Mouse (Mus musculus): ENCODE data around the gene Olfr599. TPM values are rescaled to one million over a fixed set of nuclear protein-coding genes. Genes with fewer than 3 reads are reported as not detected.

The Olfr599 gene
- not detected for polyA plus RNA-seq (2014; fragmentation: Illumina TruSeq; extraction: RNeasy Lipid Tissue Mini Kit (QIAGEN cat#74804); ENCODE audit: low read depth, low replicate concordance)

DNA sequence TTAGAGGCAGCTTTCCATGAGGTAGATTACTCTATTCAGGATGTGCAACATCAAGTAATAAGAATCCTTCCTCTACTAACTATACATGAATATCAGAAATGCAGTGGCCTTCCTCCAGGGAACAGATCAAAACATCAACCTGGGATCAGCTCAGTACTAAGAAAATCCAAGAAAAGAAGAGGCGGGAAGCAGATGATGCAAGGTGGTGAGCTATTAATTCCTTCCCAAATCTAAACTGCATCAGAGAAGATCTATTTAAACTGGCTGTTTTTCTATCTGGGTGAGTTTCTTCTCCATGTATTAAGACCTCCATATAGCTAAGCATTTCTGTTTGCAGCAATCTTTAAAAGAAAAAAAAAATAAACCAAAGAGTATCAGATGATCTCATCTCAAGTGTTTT lies at the start of gene Olfr599:
Gene Olfr599, plus strand, starts transcription at position 301 of the 400 bp plus-strand sequence.

DNA sequence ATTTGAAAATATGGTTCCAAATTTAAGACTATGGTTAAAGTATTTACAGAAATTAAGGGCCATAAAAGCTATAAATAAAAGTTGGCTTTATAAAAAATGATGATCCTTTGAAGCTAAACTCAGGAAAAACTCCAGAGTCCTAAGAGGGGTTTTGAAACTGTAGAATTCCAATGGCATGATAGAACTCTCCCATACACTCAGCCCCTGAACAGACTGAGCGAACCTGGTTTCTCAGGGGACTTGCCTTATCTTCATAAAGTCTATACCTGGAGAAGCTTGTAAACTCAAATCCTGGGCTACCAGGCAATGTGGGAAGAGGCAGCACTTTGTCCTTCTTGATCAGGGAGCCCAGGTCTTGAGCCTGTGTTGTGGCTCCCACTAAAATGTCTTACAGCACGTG lies 30.4 kb upstream of the Olfr599 start, which contains the start of gene Olfr596:
Gene Olfr596, plus strand, starts transcription at position 301 of the 400 bp plus-strand sequence.

GRCm38 (mm10) chr7:103316015-103316414 lies 19.7 kb upstream of the Olfr599 start, which contains the start of gene Olfr597:
Olfr597 (plus strand) TSS chr7:103316315.

DNA sequence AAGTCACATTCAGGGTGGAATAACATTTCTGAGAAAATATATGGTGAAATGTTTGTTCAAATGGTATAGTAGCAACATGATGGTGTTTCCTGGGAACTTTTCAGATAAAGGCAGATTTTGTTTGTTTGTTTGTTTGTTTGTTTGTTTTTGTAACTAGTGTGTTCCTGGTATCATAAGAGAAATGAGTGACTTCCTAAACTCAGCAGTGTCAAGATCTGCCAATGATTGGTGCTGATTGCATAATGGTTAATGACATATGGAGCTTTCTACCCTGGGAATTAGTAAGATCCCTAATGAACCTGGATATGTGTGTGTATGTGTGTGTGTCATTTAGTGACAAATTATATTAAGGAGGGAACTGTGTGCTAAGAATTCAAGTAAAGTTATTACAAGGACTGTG lies 12.4 kb upstream of the Olfr599 start, which contains the start of gene Olfr598:
Gene Olfr598, plus strand, starts transcription at position 301 of the 400 bp plus-strand sequence.

GRCm38 (mm10) chr7:103349569-103349968 lies 13.9 kb downstream of the Olfr599 start, which contains the start of gene Olfr600:
Olfr600 (minus strand) TSS chr7:103349669.

GRCm38 (mm10) chr7:103362555-103362954 lies 26.8 kb downstream of the Olfr599 start, which contains the start of gene Olfr601:
Olfr601 (minus strand) TSS chr7:103362655.

GRCm38 (mm10) chr7:103386077-103386476 lies 50.4 kb downstream of the Olfr599 start, which contains the start of gene Olfr603:
Olfr603 (minus strand) TSS chr7:103386177.

Other genes with a start within 250 kb of the Olfr599 start
- not detected for gene Olfr585, start 238.2 kb upstream of the Olfr599 start, polyA plus RNA-seq (2014; fragmentation: Illumina TruSeq; extraction: RNeasy Lipid Tissue Mini Kit (QIAGEN cat#74804); ENCODE audit: low read depth, low replicate concordance)
- gene Olfr586, start 210.3 kb upstream of the Olfr599 start, polyA plus RNA-seq (2014; fragmentation: Illumina TruSeq; extraction: RNeasy Lipid Tissue Mini Kit (QIAGEN cat#74804); ENCODE audit: low read depth, low replicate concordance): not detected
- not detected for gene Olfr588-ps1, start 195.0 kb upstream of the Olfr599 start, polyA plus RNA-seq (2014; fragmentation: Illumina TruSeq; extraction: RNeasy Lipid Tissue Mini Kit (QIAGEN cat#74804); ENCODE audit: low read depth, low replicate concordance)
- not detected for gene Olfr589, start 179.6 kb upstream of the Olfr599 start, polyA plus RNA-seq (2014; fragmentation: Illumina TruSeq; extraction: RNeasy Lipid Tissue Mini Kit (QIAGEN cat#74804); ENCODE audit: low read depth, low replicate concordance)
- gene Olfr591, start 157.6 kb upstream of the Olfr599 start, polyA plus RNA-seq (2014; fragmentation: Illumina TruSeq; extraction: RNeasy Lipid Tissue Mini Kit (QIAGEN cat#74804); ENCODE audit: low read depth, low replicate concordance): not detected
- not detected for gene Olfr592, start 151.1 kb upstream of the Olfr599 start, polyA plus RNA-seq (2014; fragmentation: Illumina TruSeq; extraction: RNeasy Lipid Tissue Mini Kit (QIAGEN cat#74804); ENCODE audit: low read depth, low replicate concordance)
- gene Olfr593, start 124.1 kb upstream of the Olfr599 start, polyA plus RNA-seq (2014; fragmentation: Illumina TruSeq; extraction: RNeasy Lipid Tissue Mini Kit (QIAGEN cat#74804); ENCODE audit: low read depth, low replicate concordance): not detected
- not detected for gene Olfr594, start 118.9 kb upstream of the Olfr599 start, polyA plus RNA-seq (2014; fragmentation: Illumina TruSeq; extraction: RNeasy Lipid Tissue Mini Kit (QIAGEN cat#74804); ENCODE audit: low read depth, low replicate concordance)
- gene Usp17ld, start 83.4 kb upstream of the Olfr599 start, polyA plus RNA-seq (2014; fragmentation: Illumina TruSeq; extraction: RNeasy Lipid Tissue Mini Kit (QIAGEN cat#74804); ENCODE audit: low read depth, low replicate concordance): not detected
- gene Olfr596, start 30.3 kb upstream of the Olfr599 start, polyA plus RNA-seq (2014; fragmentation: Illumina TruSeq; extraction: RNeasy Lipid Tissue Mini Kit (QIAGEN cat#74804); ENCODE audit: low read depth, low replicate concordance): not detected
- gene Olfr597, start 19.6 kb upstream of the Olfr599 start, polyA plus RNA-seq (2014; fragmentation: Illumina TruSeq; extraction: RNeasy Lipid Tissue Mini Kit (QIAGEN cat#74804); ENCODE audit: low read depth, low replicate concordance): not detected
- not detected for gene Olfr598, start 12.3 kb upstream of the Olfr599 start, polyA plus RNA-seq (2014; fragmentation: Illumina TruSeq; extraction: RNeasy Lipid Tissue Mini Kit (QIAGEN cat#74804); ENCODE audit: low read depth, low replicate concordance)
- not detected for gene Olfr600, start 13.8 kb downstream of the Olfr599 start, polyA plus RNA-seq (2014; fragmentation: Illumina TruSeq; extraction: RNeasy Lipid Tissue Mini Kit (QIAGEN cat#74804); ENCODE audit: low read depth, low replicate concordance)
- gene Olfr601, start 26.7 kb downstream of the Olfr599 start, polyA plus RNA-seq (2014; fragmentation: Illumina TruSeq; extraction: RNeasy Lipid Tissue Mini Kit (QIAGEN cat#74804); ENCODE audit: low read depth, low replicate concordance): not detected
- not detected for gene Olfr603, start 50.3 kb downstream of the Olfr599 start, polyA plus RNA-seq (2014; fragmentation: Illumina TruSeq; extraction: RNeasy Lipid Tissue Mini Kit (QIAGEN cat#74804); ENCODE audit: low read depth, low replicate concordance)
- gene Usp17lc, start 79.2 kb downstream of the Olfr599 start, polyA plus RNA-seq (2014; fragmentation: Illumina TruSeq; extraction: RNeasy Lipid Tissue Mini Kit (QIAGEN cat#74804); ENCODE audit: low read depth, low replicate concordance): not detected
- gene Olfr605, start 109.5 kb downstream of the Olfr599 start, polyA plus RNA-seq (2014; fragmentation: Illumina TruSeq; extraction: RNeasy Lipid Tissue Mini Kit (QIAGEN cat#74804); ENCODE audit: low read depth, low replicate concordance): not detected
- not detected for gene Olfr606, start 113.1 kb downstream of the Olfr599 start, polyA plus RNA-seq (2014; fragmentation: Illumina TruSeq; extraction: RNeasy Lipid Tissue Mini Kit (QIAGEN cat#74804); ENCODE audit: low read depth, low replicate concordance)
- gene Olfr607, start 128.2 kb downstream of the Olfr599 start, polyA plus RNA-seq (2014; fragmentation: Illumina TruSeq; extraction: RNeasy Lipid Tissue Mini Kit (QIAGEN cat#74804); ENCODE audit: low read depth, low replicate concordance): not detected
- not detected for gene Olfr608, start 134.0 kb downstream of the Olfr599 start, polyA plus RNA-seq (2014; fragmentation: Illumina TruSeq; extraction: RNeasy Lipid Tissue Mini Kit (QIAGEN cat#74804); ENCODE audit: low read depth, low replicate concordance)
- not detected for gene Olfr609, start 162.1 kb downstream of the Olfr599 start, polyA plus RNA-seq (2014; fragmentation: Illumina TruSeq; extraction: RNeasy Lipid Tissue Mini Kit (QIAGEN cat#74804); ENCODE audit: low read depth, low replicate concordance)
- not detected for gene Olfr610, start 176.2 kb downstream of the Olfr599 start, polyA plus RNA-seq (2014; fragmentation: Illumina TruSeq; extraction: RNeasy Lipid Tissue Mini Kit (QIAGEN cat#74804); ENCODE audit: low read depth, low replicate concordance)
- not detected for gene Olfr611, start 184.9 kb downstream of the Olfr599 start, polyA plus RNA-seq (2014; fragmentation: Illumina TruSeq; extraction: RNeasy Lipid Tissue Mini Kit (QIAGEN cat#74804); ENCODE audit: low read depth, low replicate concordance)
- not detected for gene Olfr612, start 206.8 kb downstream of the Olfr599 start, polyA plus RNA-seq (2014; fragmentation: Illumina TruSeq; extraction: RNeasy Lipid Tissue Mini Kit (QIAGEN cat#74804); ENCODE audit: low read depth, low replicate concordance)
- gene Olfr613, start 212.2 kb downstream of the Olfr599 start, polyA plus RNA-seq (2014; fragmentation: Illumina TruSeq; extraction: RNeasy Lipid Tissue Mini Kit (QIAGEN cat#74804); ENCODE audit: low read depth, low replicate concordance): not detected
- not detected for gene Olfr615, start 220.2 kb downstream of the Olfr599 start, polyA plus RNA-seq (2014; fragmentation: Illumina TruSeq; extraction: RNeasy Lipid Tissue Mini Kit (QIAGEN cat#74804); ENCODE audit: low read depth, low replicate concordance)
- not detected for gene Olfr616, start 233.2 kb downstream of the Olfr599 start, polyA plus RNA-seq (2014; fragmentation: Illumina TruSeq; extraction: RNeasy Lipid Tissue Mini Kit (QIAGEN cat#74804); ENCODE audit: low read depth, low replicate concordance)
- gene Olfr617, start 237.1 kb downstream of the Olfr599 start, polyA plus RNA-seq (2014; fragmentation: Illumina TruSeq; extraction: RNeasy Lipid Tissue Mini Kit (QIAGEN cat#74804); ENCODE audit: low read depth, low replicate concordance): not detected